Mouse (Mus musculus) CD4-positive, CD25-positive, alpha-beta regulatory T cell, adult 2 months (primary cell): ENCODE results near the gene Gpr176.

ENCODE experiments used
- DNase-seq: peaks from one replicate; pipeline ENCODE4 v3.0.0-alpha.2; 2012; ENCODE audit warnings: low read depth, low spot score

Gpr176 gene

DNA sequence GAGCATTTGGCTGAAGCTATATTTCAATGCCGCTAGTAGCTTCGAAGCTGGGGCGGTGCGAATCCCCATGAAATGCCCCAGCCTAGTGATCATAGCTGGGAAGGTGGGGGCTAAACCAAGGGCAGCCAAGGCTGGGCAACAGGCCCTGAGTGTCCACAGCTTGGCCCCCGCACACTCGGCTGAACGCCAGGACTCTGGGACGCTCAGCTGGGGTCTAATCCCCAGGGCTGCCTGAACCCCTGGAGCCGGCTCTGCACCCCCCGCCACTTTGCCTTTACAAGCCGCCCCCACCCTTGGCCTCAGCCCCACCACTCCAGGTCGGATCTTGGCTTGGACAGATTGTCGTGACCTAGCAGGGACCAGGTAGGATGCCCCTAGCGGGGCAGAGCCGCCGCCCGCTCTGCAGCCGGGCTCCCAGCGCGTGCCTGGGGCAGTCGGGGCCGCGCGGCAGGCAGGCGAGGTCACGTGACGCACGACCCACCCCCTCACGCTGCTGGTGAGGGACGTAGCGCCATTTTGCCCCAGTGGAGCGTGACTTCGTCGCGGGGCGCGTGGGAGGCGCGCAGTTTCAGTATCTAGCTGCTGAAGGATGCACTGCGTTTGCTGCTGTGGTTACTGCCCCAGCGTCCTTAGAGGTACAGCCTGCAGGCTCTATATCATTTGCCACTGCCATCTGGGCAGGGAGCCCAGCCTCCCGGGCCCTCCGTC is 507 bp upstream of the Gpr176 start:
- DNase-seq = peak; percentile 94

DNA sequence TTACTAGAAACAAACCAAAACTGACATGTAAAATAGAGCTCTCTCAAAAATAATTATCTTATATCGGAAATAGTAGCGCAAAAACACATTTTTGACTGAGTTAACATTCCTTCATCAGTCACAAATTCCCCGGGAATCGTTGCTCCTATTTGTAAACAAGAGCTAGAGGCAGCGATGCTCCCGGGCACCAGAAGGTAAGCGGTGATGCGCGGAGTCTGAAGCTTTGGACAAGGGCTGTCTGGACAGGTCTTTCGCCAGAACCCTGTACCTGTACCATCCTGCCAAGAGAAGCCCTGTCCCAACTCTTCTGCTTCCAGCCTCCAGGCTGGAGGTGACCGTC is 688 bp downstream of the Gpr176 start:
- no peak for DNase-seq

DNA sequence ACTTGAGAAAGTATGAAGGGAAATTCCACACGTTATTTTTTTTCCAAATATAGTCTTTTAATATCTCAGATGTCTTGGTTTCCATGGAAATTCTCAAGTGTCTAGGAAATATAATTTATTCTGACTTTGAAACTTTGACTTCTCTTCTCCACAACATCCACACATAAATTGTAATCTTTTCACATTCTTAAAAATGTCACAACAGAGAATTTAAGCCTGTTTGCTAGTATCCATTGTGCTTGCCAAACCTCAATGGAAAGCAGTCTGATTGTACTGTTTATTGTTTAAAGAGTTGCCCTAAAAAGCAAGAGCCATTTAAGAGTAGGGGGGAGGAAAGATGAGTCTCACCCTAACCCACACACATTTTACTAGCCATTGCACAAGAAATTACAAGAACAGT is 1.4 kb downstream of the Gpr176 start:
- DNase-seq = no peak

DNA sequence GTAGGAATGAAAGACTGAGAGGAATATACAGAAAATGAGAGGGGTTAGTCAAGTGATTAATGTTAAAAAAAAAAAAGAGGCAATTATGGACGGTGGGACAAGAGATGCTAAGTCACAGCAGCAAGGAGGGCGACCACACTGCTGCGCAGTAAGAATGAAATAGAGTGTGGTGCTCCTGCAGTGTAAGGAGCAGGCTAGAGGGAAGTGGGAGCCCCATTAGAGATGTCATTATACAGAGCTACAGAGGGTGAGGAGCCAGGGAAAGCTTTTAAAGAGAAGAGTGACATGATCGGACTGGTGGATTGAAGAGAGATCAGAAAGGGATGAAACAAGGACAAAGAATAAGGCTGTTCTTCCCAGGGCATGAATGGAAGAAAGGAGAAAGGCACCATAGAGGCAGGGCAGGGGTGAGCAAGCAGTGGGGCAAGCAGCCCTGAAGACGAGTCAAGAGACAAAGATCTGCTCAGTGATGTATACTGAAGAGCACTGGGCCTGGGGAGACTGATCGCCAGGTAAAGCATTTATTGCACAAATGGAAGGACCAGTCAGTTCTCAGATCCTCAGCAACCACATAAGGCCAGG is 18.0 kb downstream of the Gpr176 start:
- DNase-seq = no peak

DNA sequence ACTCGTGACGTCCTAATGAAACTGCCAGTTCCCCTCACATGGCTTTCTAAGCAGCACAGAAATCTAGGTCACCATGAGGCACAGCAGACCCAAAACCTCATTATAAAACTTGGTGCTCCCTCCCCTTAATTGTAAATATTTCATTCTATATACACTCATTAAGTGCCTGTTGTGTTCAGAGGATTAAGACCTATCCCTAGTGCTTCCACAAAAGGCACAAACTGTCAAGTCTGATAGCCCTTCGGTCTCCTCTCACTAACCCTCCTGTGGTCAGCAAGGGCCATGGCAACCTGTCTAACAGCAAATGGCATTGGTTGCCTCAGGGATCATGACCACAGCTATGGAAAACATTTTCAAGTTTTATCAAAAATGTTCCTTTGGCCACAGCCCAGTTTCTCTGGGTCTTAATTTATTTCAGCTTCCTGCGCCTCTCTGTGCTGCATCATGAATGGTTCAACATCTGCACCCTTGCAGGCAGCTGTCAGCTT is 19.3 kb downstream of the Gpr176 start:
- DNase-seq = no peak

DNA sequence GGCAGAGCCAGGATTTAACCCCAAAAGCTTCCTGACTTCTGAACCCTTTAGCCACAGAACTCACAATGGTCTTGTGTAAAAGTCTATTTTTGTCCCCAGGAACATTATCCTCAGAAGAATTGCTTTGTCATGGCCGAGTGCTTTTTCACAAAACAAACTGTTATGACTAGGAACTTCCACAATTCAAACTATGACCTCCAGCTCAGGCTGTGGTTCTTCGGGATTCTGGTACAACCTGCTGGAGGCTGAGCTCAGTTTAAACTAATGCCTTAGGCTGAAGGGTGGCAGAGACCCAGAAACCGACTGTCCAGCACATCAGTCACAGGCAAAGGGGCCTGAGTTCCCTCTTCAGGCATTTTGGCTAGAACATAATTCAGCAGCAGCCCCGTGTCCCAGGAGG is 19.7 kb downstream of the Gpr176 start:
- no peak for DNase-seq

DNA sequence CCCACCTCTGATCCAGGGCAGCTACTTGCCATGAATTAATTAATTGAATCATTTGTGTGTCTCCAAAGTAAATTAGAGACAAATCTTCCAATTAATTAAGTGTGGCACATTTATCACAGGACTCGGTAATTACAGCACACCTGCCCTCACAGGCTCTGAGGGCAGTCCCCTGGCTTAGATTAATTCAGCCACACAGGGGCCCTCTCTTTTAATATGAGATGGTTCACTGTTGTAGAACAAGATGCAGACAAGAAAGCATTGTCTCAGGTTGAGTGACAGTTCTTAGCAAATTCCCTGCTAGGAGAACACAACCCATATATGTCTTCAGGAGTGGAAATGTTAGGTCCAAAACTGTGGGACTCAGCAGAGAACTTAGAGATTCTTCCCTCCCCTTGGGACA is 27.7 kb downstream of the Gpr176 start:
- no peak for DNase-seq

DNA sequence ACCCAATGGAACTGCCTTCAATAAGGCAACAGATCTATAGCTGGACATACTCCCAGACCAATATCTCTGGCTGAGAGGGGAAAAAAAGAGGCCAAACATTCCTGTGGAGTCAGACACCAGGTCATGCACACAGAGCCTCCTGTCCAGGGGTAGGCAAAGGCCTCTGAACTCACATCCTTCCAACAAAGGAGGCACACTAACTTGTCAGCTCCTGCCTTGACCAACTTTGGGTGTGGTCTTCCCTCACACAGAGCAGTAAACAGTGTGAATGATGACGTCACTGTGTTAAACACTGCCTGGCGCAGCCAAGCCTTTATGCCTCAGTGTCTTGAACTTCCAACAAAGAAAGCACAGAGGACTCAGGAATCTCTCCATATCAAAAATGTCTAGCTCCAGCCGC is 29.3 kb downstream of the Gpr176 start:
- no peak for DNase-seq

DNA sequence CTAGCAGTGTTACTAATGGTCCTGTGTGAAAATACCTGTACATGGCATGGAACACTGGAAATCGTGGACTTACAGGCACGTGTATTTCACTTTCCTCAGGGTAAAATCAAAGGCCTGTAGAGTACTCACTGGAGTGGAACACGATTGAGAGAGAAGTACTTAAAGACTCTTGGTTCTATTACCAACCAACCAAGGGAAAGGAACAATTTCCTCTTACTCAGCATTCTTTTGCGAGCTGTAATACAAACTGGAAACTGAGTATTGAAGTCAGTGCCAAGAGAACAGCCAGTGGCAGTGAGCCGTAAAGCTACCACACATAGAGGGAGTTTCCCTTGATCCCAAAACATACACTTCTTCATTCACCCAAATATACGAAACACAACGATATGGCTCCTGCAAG is 31.9 kb downstream of the Gpr176 start:
- no peak for DNase-seq

DNA sequence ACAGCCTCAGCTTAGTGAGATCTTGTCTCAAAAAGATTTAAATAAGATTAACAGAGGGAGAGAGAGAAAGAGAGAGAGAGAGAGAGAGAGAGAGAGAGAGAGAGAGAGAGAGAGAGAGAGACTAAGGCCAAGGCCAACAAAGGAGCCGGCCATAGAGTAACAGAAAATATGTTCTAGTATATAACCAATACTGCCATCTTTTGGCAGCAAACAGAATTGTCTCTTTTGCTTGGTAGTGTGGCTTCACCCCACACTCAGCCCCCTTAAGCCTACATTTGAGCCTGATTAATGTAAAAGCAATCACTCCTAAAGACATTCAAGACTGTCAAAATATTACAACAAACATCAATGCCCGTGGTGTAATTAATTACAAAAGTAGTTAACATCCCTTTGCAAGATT is 37.1 kb downstream of the Gpr176 start:
- DNase-seq = peak; percentile 15

DNA sequence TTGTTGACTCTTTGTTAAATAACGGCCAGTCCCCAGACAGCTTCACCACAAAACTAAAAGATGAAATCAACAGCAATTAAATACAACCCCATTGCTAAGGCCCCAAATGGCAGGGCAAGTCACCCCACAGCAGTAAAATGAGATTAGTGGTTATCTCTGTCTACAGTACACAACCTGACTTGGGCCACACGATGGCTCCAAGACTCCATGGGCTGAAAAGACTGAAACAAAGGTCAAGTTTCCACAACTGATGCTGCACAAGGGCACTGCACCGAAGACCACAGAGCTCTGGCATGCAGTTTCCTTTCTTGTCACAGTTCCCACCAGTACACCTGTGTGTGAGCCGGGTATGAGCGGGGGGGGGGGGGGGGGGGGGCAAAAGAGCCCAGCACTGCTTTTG is 50.6 kb downstream of the Gpr176 start:
- DNase-seq = no peak

DNA sequence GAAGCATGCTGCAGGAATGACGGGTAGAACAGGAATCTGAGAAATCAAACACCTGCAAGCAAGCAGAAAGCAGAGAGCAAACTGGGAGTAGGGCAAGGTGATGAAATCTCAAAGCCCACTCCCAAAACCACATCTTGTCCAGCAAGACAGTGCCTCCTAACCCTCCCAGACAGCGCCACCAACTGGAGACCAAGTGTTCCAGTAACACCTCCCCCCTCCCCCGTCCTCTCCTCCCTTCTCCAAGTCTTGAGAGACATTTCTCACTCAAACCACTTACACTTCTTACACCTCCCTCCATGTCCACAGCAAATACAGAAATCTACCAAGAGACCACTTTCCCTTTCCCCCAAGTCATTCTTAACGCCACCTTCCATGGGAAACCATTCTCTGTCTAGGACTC is 51.4 kb downstream of the Gpr176 start:
- no peak for DNase-seq

DNA sequence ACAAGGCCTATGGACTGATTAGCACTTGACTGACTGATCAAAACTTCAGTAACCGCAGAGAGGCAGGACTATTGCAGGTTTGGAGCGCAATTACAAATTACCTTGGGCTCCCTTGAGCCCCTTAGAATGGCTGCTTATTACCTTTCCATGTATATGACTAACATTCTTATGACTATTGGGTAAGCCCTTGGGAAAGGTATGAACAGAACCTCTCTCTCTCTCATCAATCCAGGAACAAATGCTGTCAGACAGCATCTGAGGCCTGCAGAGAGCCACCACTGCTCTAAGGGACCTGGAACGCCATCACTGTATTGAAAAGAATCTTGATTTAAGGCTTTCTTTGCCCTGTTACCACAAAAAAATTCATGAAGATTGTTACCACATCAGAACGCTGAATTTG is 52.1 kb downstream of the Gpr176 start:
- no peak for DNase-seq

DNA sequence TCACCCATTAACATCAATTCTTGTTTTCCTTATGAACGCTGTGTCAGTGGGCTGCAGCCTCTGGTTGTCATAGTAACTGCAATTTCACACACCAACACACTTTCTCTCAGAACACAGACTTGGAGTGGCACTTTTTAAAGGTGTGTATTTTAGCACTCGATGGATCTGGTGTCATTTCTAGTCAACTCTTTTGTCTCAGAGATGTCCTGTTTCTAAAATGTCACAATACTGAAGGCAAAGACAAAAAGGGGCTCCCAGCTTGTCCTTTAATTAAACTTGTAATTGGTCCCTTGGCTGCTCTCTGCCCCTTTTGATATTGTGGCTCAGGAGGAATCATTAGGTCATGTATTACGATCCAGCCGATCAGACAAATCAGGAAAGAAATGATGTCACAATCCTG is 52.7 kb downstream of the Gpr176 start:
- DNase-seq = no peak

DNA sequence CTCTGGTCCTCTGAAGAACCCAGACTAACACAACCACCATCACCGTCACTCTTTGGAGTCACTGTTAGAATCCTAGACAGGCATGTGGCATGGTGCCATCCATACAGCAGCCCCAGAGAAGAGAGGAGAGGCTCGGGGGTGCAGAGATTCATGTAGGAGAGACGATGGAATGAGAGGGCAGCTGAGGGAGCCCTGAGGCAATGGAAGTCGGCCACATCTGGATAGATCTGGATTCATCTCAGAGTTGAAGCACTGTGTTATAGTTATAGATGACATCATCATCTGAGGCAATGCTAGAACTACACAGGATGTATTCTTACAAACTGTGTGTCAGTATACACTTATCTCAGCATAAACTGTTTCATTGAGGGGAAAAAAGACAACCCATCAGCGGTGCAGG is 54.0 kb downstream of the Gpr176 start:
- DNase-seq = no peak

DNA sequence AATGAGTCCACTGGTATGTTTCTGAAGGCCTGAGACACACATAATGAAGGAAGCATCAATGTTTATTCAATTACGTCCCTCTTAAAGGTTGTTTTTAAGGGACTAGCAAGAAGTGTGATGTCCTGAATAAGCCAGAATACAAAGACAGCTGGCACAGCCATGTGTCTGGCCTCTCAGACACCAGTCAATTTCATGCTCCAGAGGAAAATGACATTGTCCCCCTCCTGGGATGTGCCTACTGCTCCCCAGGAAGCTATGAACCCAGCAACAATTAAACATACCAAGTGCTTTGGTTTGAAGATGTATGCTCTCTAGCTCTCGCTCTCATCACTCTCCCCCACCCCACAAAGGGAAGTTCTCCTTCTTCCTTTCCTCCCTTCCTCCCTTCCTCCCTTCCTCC is 56.3 kb downstream of the Gpr176 start:
- no peak for DNase-seq

DNA sequence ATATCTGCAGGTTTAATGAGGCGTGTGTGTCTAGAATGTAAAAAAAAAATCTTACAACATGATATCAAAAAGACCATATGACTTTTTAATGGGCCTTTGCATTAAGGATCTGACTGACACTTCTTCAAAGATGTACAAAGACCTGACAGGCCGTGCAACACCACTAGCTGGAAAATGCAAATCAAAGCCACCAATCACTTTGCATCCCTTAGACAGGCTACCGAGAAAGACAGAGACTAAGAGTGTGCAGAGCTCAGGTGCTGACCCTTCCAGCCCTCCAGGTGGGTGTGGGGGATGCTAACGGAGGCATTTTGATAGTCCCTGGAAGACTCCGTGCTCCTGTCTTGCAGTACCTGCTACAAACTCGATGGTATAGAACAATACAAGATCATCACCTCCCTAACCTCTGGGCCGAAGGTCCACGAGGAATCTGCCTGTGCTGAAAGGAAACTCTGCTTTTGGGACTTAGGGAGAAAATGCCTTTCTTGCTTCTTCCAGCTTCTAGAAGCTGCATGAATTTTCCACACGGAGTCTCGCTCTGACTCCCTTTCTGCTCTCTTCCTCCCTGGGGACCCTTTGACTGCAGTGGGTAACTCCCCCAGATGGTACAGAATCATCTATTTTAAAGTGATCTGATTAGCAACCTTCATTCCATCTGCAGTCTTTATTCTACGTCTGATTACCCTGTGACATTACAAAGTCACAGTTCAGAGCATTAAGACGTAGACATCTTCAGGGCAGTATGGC is 57.4 kb downstream of the Gpr176 start:
- DNase-seq = no peak

DNA sequence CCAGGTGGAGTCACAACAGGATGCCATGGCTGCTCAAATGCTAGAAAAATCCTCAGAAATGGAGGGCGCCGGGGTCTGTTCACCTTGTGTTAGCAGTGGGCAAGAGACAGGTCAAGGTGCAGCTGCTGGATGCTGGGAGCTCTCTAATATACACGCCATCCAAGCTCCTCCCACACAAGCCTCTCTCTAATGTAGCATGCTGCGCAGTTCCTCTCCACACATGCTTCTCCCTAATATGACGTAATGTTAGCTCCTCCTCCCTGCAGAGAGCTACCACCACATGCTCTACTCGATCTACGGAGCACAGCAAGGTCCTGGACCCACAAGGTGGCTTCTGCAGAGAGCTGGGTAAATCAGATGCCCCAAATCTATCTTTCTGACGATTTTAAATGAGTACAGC is 65.7 kb downstream of the Gpr176 start:
- DNase-seq = peak; percentile 9

DNA sequence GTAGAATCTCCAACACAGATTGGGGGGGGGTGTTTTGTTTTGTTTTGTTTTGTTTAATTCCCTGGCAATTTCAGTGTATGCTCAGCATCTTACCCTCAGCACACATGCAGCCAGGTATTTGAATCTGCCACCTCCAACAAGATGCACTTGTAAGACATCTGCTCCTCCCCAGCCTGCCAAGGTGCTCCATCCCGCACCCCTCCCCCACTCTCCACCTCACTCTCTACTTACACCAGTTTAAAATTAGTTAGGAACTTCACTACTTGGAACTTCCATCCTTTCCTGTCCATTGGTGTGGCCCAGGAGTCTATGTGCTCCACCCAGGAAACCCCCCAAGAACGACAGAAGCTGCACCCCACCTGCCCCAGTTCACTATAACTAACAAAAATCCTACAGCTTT is 66.3 kb downstream of the Gpr176 start:
- no peak for DNase-seq

DNA sequence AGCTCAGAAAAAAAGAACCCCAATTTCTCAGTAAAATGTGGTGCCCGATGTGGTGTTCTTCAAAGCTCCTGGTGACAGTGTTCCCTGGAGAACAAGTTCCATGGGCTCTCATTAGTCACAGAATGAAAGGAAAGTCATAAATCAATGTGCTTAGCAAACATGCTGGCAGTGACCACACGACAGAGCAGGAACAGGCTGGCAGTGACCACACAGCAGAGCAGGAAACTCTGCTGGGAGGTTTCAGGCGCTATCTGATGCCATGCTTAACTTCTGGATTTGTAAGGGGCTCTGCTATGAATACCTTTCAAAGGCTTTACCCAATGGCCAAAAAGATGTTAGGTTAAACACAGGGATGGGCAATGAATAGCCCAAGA is 66.7 kb downstream of the Gpr176 start:
- no peak for DNase-seq

DNA sequence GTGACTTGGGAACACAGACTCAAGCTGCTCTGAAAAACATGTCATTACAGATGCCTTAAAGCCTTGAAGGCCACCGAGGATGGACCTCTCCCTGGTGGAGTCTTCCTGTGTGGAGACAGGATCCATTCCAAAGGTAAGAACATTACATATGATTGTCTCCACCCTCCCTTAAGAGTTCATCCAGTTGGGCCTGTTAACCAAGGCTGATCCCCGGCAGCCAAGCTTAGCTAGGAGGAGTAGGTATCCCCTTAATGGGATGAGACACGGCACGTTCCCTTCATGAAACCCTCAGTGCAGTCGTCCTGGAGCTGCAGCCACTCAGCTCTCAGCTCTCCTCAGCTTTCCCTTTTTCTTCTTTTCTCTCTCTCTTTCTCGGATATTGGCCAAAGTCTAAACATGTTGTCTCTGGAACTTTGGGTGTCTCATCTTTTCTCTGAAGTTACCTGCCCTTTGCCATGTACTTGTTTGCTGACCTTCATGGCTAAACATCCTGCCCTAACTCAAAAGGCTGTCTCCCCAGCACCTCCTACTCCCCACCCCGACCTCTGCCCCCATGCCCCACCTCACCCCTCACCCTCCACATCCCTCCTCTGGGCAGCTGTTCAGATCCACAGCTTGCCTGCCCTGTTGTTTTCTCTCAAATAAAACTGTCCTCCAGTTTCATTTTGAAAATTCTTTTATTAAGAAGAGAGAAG is 67.2 kb downstream of the Gpr176 start:
- no peak for DNase-seq

DNA sequence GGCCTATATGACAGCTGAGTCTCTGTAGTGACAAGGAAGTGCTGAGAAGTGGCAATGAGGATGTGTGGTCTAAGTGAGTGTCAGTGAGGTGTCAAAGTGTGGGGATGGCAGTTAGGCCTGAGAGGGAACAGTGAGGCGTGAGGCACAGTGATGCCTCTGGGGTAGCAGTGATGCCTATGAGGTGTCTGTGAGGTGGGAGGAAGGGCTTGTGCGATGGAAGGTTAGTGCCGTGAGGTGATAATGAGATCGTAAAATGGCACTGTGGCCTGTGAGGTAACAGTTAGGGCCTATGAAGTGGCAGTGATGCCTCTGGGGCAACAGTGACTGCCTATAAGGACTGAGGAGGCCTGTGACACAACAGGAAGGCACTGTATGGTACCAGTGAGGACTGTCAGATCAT is 69.8 kb downstream of the Gpr176 start:
- DNase-seq = no peak

DNA sequence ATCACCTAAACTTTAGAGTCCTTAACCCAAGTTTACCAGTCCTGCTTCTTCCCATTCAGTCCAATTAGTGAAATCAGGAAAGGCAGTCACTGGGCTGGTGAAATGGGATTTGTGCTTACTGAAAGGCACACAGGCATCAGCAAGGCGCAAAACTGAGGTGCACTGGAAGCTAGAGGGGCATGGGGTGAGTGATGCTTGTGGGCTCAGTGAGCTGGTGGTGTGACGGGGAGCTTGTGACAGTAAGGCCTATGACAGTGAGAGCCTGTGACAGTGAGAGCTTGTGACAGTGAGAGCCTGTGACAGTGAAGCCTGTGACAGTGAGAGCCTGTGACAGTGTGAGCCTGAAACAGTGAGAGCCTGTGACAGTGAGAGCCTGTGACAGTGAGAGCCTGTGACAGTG is 71.6 kb downstream of the Gpr176 start:
- DNase-seq = no peak
